Mouse (Mus musculus): ENCODE data around the gene Fam104a.

DNA sequence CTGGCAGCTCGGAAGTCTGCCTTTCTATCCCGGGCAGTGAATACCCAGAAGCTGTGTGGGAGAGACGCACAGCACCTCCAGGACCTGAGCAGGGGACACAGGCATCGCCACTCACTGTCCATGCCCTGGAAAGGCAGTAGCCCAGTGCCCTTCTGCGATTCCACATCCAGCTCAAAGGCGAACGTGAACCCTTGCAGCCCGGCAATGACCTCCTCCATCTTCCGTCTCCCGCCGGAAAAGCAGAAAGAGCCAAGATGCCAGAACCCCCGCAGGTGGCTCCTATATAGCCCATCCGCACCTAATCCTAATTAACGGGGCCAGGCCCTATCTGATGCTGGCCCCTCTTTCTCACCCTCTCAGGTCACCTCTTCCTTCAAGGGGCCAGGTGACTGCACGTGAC, 25.3 kb upstream of the Fam104a start:
- no peak for TF ChIP-seq CTCF (IDR thresholded peaks at IDR 0.05; ENCODE audit: low read depth)
- no peak for TF ChIP-seq EP300 (IDR thresholded peaks at IDR 0.05; ENCODE audit: low read depth)
